Mouse (Mus musculus) kidney, postnatal 0 days (tissue): ENCODE results near the gene Tpte. TPM values are rescaled to one million over a fixed set of nuclear protein-coding genes. Genes with fewer than 3 reads are reported as not detected.
A peak's percentile ranks its signal among the peaks of the same experiment; 100 is the strongest.

ENCODE experiments used
- ATAC-seq: fragments of 200-750 bp; cut with Nextera tagmentation; replicated peaks from 2 replicates; pipeline ENCODE4 v1.8.0; 2017; ENCODE audit warnings: low read depth, moderate number of reproducible peaks, moderate TSS enrichment, moderate library complexity; ENCODE audit not compliant: low FRiP score
- DNase-seq: peaks from one replicate; pipeline ENCODE4 v3.0.0-alpha.2; 2016; ENCODE audit warnings: low spot score
- H3K27ac ChIP-seq: fragments of 300-500 bp; sonication (generic); 2 replicates; pipeline ENCODE4 v1.5.1; 2014; ENCODE audit warnings: mild to moderate bottlenecking
- H3K27me3 ChIP-seq: fragments of 300-500 bp; sonication (generic); 2 replicates; pipeline ENCODE4 v1.6.1; 2014; ENCODE audit warnings: low read length, mixed read lengths; ENCODE audit not compliant: insufficient read depth
- H3K36me3 ChIP-seq: fragments of 300-500 bp; sonication (generic); 2 replicates; pipeline ENCODE4 v1.6.1; 2014; ENCODE audit warnings: low read length, mixed read lengths; ENCODE audit not compliant: insufficient read depth
- H3K4me1 ChIP-seq: fragments of 300-500 bp; sonication (generic); replicated peaks from 2 replicates; pipeline ENCODE4 v1.6.1; 2014; ENCODE audit warnings: antibody characterized with exemption, low read length, mixed read lengths; ENCODE audit not compliant: insufficient read depth
- H3K4me2 ChIP-seq: fragments of 300-500 bp; sonication (generic); 2 replicates; pipeline ENCODE4 v1.6.1; 2014; ENCODE audit warnings: mild to moderate bottlenecking, low read length, moderate library complexity, mixed read lengths
- H3K4me3 ChIP-seq: fragments of 300-500 bp; sonication (generic); replicated peaks from 2 replicates; pipeline ENCODE4 v1.5.1; 2014; ENCODE audit warnings: low read depth, low read length
- H3K9ac ChIP-seq: fragments of 300-500 bp; sonication (generic); 2 replicates; pipeline ENCODE4 v1.6.1; 2014; ENCODE audit warnings: low read depth, low read length
- H3K9me3 ChIP-seq: fragments of 300-500 bp; sonication (generic); replicated peaks from 2 replicates; pipeline ENCODE4 v1.6.1; 2016; ENCODE audit warnings: low read length, inconsistent platforms, mixed read lengths
- CTCF ChIP-seq: IDR thresholded peaks from 2 replicates; pipeline ENCODE4 v1.5.1; 2016; ENCODE audit warnings: antibody characterized with exemption, low read depth, mild to moderate bottlenecking, moderate library complexity
- WGBS: fragments of 180-500 bp; shearing (Covaris S2); extraction: QIAGEN DNeasy Blood & Tissue Kit; methylation state at CpG from one replicate; pipeline ENCODE4 v1.1.7; 2014; 5-methylcytosine and 5-hydroxymethylcytosine counted together
- polyA plus RNA-seq: library from polyadenylated mRNA; unstranded; fragments of >200 nt; fragmentation: Nextera tagmentation; extraction: Ambion mirVana; gene quantifications from 2 replicates; pipeline ENCODE4 v1.2.1, GENCODE M21; 2015

The Tpte gene
- polyA plus RNA-seq, 1 experiment from 2014 or later: not detected

GRCm38 (mm10) chr8:22359359-22359758, 76.1 kb downstream of the Tpte start:
- Histone ChIP-seq H3K4me3 (no peak overlapping the region), H3K4me1 (no peaks in the 10 kb centered on the region), H3K4me2 (no peak overlapping the region), H3K9ac (no peak overlapping the region), H3K36me3 (no peaks in the 10 kb centered on the region), H3K9me3 (no peaks in the 10 kb centered on the region), H3K27me3 (no peaks in the 10 kb centered on the region), H3K27ac (no peak overlapping the region)
- 67% methylated on average over 6 of the region's 6 CpGs for WGBS
- no peak for TF ChIP-seq CTCF
- no peak for ATAC-seq
- DNase-seq: no peak

GRCm38 (mm10) chr8:22359882-22360281, 76.6 kb downstream of the Tpte start:
- H3K27me3 ChIP-seq: no peaks in the 10 kb centered on the region
- WGBS: 86% methylated on average over 6 of the region's 6 CpGs
- no peak overlapping the region for H3K9ac ChIP-seq
- no peak overlapping the region for H3K27ac ChIP-seq
- no peak overlapping the region for H3K4me2 ChIP-seq
- no peaks in the 10 kb centered on the region for H3K36me3 ChIP-seq
- no peak for ATAC-seq
- no peak overlapping the region for H3K4me3 ChIP-seq
- no peak for DNase-seq
- TF ChIP-seq CTCF: no peak
- no peaks in the 10 kb centered on the region for H3K4me1 ChIP-seq
- no peaks in the 10 kb centered on the region for H3K9me3 ChIP-seq

- H3K4me3 ChIP-seq: no peak overlapping the region
- ATAC-seq (no peak), DNase-seq (no peak)
- WGBS: 92% methylated on average over 5 of the region's 5 CpGs
- H3K4me1 ChIP-seq: no peaks in the 10 kb centered on the region
- TF ChIP-seq CTCF: no peak
- H3K9me3 ChIP-seq: no peaks in the 10 kb centered on the region
- no peak overlapping the region for H3K4me2 ChIP-seq
- H3K36me3 ChIP-seq: peaks cover 17% of the 10 kb centered on the region
- H3K27ac ChIP-seq: no peak overlapping the region
- no peaks in the 10 kb centered on the region for H3K27me3 ChIP-seq
- H3K9ac ChIP-seq: no peak overlapping the region
Observed at GRCm38 (mm10) chr8:22376311-22376710, 93.1 kb downstream of the Tpte start.

GRCm38 (mm10) chr8:22376903-22377302, 93.7 kb downstream of the Tpte start:
- ATAC-seq: peak; percentile 73; the same call in 1 of the 2 replicates
- WGBS: 48% methylated on average over 5 of the region's 5 CpGs

GRCm38 (mm10) chr8:22380934-22381333, 97.7 kb downstream of the Tpte start:
- no peak overlapping the region for H3K4me3 ChIP-seq
- DNase-seq: no peak
- peaks cover 26% of the 10 kb centered on the region for H3K36me3 ChIP-seq
- H3K9ac ChIP-seq: no peak overlapping the region
- ATAC-seq: no peak
- 93% methylated on average over 11 of the region's 11 CpGs for WGBS
- no peaks in the 10 kb centered on the region for H3K9me3 ChIP-seq
- no peak overlapping the region for H3K27ac ChIP-seq
- H3K4me2 ChIP-seq: no peak overlapping the region
- TF ChIP-seq CTCF: no peak
- no peaks in the 10 kb centered on the region for H3K27me3 ChIP-seq
- H3K4me1 ChIP-seq: no peaks in the 10 kb centered on the region

More at GRCm38 (mm10) chr8:22376903-22377302, 93.7 kb downstream of the Tpte start:
- peak; percentile 61 for DNase-seq
- H3K4me2 ChIP-seq: no peak overlapping the region
- no peak overlapping the region for H3K9ac ChIP-seq
- no peaks in the 10 kb centered on the region for H3K4me1 ChIP-seq
- no peaks in the 10 kb centered on the region for H3K9me3 ChIP-seq
- H3K27me3 ChIP-seq: no peaks in the 10 kb centered on the region
- H3K4me3 ChIP-seq: no peak overlapping the region
- TF ChIP-seq CTCF: peak; percentile 74
- H3K27ac ChIP-seq: no peak overlapping the region
- H3K36me3 ChIP-seq: peaks cover 23% of the 10 kb centered on the region

- no peak for ATAC-seq
Observed at GRCm38 (mm10) chr8:22382824-22383595, 99.8 kb downstream of the Tpte start.

More at GRCm38 (mm10) chr8:22382824-22383595, 99.8 kb downstream of the Tpte start:
- 0 out of 2 replicates have a peak, but pooled peaks have one; percentile 29 for TF ChIP-seq CTCF
- no peaks in the 10 kb centered on the region for H3K27me3 ChIP-seq
- no peak overlapping the region for H3K9ac ChIP-seq
- H3K9me3 ChIP-seq: no peaks in the 10 kb centered on the region
- H3K4me2 ChIP-seq: no peak overlapping the region
- no peak overlapping the region for H3K4me3 ChIP-seq
- H3K36me3 ChIP-seq: peaks cover 30% of the 10 kb centered on the region
- H3K4me1 ChIP-seq: no peaks in the 10 kb centered on the region
- peak; percentile 5 for DNase-seq
- WGBS: 91% methylated on average over 19 of the region's 19 CpGs
- H3K27ac ChIP-seq: no peak overlapping the region
